Mouse (Mus musculus): ENCODE data around the gene Olfml1.
A peak's percentile ranks its signal among the peaks of the same experiment; 100 is the strongest.

Olfml1 gene

GRCm38 (mm10) chr7:107567261-107567671 lies at the start of gene Olfml1:
Gene Olfml1 (plus strand): TSS chr7:107567446.
- no peak for DNase-seq (ENCODE audit: low read depth)

GRCm38 (mm10) chr7:107519256-107520025 lies 47.8 kb upstream of the Olfml1 start:
- no peak for DNase-seq (ENCODE audit: low read depth)

- DNase-seq (ENCODE audit: low read depth): no peak
These were observed 45.8 kb upstream of the Olfml1 start for GRCm38 (mm10) chr7:107521411-107521810.

- no peak for DNase-seq (ENCODE audit: low read depth)
These were observed 40.9 kb upstream of the Olfml1 start for GRCm38 (mm10) chr7:107526299-107526698.

- no peak for DNase-seq (ENCODE audit: low read depth)
These were observed 39.0 kb upstream of the Olfml1 start for GRCm38 (mm10) chr7:107528169-107528772.

- DNase-seq (ENCODE audit: low read depth): no peak
These were observed 37.9 kb upstream of the Olfml1 start for GRCm38 (mm10) chr7:107529364-107529763.

GRCm38 (mm10) chr7:107535311-107535710 lies 31.9 kb upstream of the Olfml1 start:
- no peak for DNase-seq (ENCODE audit: low read depth)

GRCm38 (mm10) chr7:107536516-107536915 lies 30.7 kb upstream of the Olfml1 start:
- DNase-seq (ENCODE audit: low read depth): no peak

- no peak for DNase-seq (ENCODE audit: low read depth)
These were observed 27.2 kb upstream of the Olfml1 start for GRCm38 (mm10) chr7:107540034-107540433.

- no peak for DNase-seq (ENCODE audit: low read depth)
These were observed 22.2 kb upstream of the Olfml1 start for GRCm38 (mm10) chr7:107545011-107545410.

GRCm38 (mm10) chr7:107547872-107548271 lies 19.4 kb upstream of the Olfml1 start:
- DNase-seq (ENCODE audit: low read depth): no peak

GRCm38 (mm10) chr7:107553461-107553860 lies 13.8 kb upstream of the Olfml1 start:
- no peak for DNase-seq (ENCODE audit: low read depth)

GRCm38 (mm10) chr7:107555906-107556305 lies 11.3 kb upstream of the Olfml1 start:
- no peak for DNase-seq (ENCODE audit: low read depth)

GRCm38 (mm10) chr7:107560675-107561074 lies 6.6 kb upstream of the Olfml1 start:
- no peak for DNase-seq (ENCODE audit: low read depth)

GRCm38 (mm10) chr7:107561584-107561983 lies 5.7 kb upstream of the Olfml1 start:
- DNase-seq (ENCODE audit: low read depth): no peak

GRCm38 (mm10) chr7:107563727-107564126 lies 3.5 kb upstream of the Olfml1 start:
- DNase-seq (ENCODE audit: low read depth): no peak

GRCm38 (mm10) chr7:107567674-107568073 lies 428 bp downstream of the Olfml1 start:
- DNase-seq (ENCODE audit: low read depth): no peak

GRCm38 (mm10) chr7:107568971-107569370 lies 1.7 kb downstream of the Olfml1 start:
- DNase-seq (ENCODE audit: low read depth): no peak

- DNase-seq (ENCODE audit: low read depth): no peak
These were observed 6.6 kb downstream of the Olfml1 start for GRCm38 (mm10) chr7:107573856-107574255.

- DNase-seq (ENCODE audit: low read depth): no peak
These were observed 7.0 kb downstream of the Olfml1 start for GRCm38 (mm10) chr7:107574276-107574675.

GRCm38 (mm10) chr7:107592641-107593040 lies 25.4 kb downstream of the Olfml1 start:
- no peak for DNase-seq (ENCODE audit: low read depth)

GRCm38 (mm10) chr7:107593904-107594303 lies 26.7 kb downstream of the Olfml1 start:
- DNase-seq (ENCODE audit: low read depth): no peak

- DNase-seq (ENCODE audit: low read depth): peak; percentile 56
These were observed 27.1 kb downstream of the Olfml1 start for GRCm38 (mm10) chr7:107594325-107594856.

Measured in naive thymus-derived CD4-positive, alpha-beta T cell, adult 2 months (primary cell).